Mouse (Mus musculus): ENCODE data around the gene Rabl6.

Gene Rabl6

DNA sequence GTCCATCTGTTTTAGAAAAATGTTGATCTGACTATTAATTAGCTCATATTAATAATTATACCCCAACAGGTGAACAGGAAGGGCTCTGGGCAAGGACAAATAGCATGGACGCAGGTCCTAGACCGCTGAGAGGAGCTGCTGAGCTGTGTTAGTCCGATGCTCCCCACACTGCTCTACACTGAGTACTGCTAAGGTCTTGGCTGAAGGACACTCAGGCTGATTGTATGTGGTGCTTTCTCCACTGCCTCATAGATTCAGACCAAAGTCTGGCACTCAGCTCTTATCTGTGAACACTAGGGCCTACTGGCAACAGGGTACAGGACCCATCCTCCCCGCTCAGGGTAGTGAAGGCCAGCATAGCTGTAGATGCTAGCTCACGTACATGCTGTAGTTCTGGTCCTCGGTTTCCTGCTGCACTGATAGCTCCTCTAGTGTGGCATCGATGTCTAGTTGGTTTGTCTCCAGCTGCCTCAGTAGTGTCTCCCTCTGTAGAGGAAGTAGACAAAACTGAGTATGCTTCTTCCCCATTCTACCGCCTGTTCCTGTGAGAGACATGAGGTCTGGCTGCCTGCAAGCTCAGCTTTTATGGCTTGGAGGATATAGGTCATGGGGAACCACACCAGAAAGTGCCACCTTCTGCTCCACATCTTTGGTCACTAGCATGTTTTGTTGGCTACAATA lies 20.0 kb downstream of the Rabl6 start:
- no peak for DNase-seq

DNA sequence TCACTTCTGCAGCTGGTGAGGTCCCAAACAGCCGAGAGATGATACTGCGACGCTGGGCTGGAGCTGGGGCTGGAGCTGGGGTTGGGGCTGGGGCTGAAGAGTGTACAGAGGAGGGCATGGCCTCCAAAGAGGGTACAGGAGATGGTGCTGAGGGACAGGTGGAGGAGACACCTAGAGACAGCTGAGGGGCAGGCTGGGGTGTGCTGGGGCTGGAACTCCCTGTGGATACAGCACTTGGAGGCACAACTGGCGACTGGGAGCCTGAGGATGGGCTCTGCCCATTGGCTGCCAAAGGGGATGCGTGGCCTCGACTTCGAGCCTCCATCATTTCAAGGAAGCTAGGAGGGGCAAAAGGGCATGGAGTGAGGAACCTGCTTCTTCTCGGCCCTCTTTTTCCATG lies 21.0 kb downstream of the Rabl6 start:
- DNase-seq = peak; percentile 6

DNA sequence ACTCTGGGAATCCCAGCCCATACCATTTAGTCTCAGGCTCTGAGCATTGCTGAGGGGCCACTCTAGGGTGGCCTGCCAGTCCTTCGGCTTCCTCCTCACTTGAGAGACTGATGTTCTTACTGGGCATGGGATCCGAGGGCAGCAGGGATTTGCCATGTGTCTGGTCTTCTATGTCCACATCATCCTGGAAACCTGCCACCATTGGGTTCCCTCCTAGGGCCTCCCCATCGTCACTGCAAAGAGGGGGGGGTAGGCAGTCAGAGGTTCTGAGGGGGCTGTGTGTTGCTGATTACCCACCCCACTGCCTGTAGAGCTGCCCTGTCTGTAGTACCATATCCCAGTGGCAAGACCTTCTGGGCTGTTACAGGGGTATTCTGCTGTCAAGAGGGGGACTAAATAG lies 22.7 kb downstream of the Rabl6 start:
- DNase-seq = peak; percentile 5

DNA sequence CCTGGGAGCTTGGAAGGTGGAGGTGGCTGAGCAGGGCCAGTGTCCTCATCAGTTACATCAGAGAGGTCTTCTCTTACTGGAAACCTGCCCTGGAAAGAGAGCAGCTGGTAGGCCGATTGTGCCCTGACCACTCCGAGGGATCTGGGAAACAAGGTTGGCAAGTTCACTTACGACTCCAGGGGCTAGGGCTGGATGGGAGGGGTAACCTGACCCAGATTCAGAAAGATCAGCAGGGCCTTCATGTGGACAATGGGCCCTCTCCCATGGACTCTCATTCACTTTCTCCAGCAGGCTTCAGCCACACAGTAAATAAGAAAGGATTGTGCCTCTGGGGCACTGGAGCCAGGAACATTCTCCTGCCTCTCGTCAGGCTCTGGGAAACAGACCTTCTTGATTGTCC lies 23.5 kb downstream of the Rabl6 start:
- DNase-seq = no peak

DNA sequence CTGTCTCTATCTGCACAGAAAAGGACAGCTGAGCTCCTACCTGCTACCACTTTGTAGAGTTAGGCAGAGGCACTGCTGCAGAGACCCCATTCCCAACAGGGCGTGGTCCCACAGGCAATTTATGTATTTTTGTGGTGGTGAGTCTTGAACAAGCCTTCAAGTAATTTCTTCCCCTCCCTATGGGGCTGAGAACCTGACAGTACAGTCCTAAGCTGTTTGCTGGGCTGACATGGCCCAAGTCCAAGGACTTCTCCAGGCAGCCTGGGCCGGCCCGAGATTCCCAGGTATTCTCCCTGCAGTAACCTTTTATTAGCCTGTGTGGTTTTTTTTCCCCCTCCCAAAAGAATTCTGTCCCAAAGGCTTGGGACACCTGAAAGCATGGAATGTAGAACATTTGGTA lies 24.2 kb downstream of the Rabl6 start:
- peak; percentile 6 for DNase-seq

DNA sequence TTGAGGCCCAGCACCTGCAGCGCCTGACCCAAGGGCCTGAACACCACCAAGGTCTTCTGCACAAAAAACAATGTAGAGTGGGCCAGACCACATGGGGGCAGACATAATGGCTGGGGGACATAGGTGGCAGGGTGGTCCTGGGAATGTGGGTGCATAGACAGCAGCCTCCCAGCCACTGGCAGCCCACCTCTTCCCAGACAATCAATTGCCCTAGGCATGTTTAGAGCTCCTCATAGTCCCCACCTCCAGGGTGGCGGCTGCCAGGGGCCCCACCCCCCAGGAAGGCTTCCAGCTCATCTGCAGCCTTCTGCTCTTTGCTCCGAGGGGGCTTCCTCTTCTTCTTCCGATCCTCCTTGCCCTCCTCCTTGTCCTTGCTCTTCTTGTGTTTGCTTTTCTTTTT lies 24.8 kb downstream of the Rabl6 start:
- no peak for DNase-seq

DNA sequence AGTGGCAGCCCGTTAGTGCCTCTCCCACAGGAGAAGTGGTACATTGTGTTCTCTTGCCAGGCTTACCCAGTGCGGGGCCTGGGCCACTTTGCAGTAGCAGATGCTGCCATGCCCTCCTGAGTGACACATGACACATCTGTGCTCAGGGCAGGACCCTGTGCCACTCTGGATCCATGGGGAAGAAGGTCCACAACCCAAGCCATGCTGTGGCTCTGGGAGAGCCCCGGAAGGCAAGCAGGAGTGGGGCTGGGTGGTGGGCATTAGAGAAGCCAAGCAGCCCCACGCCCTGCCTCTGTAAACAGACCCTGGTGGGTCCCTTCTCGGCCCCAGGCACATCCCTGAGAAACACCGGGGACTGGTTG lies 25.2 kb downstream of the Rabl6 start:
- DNase-seq = peak; percentile 10

DNA sequence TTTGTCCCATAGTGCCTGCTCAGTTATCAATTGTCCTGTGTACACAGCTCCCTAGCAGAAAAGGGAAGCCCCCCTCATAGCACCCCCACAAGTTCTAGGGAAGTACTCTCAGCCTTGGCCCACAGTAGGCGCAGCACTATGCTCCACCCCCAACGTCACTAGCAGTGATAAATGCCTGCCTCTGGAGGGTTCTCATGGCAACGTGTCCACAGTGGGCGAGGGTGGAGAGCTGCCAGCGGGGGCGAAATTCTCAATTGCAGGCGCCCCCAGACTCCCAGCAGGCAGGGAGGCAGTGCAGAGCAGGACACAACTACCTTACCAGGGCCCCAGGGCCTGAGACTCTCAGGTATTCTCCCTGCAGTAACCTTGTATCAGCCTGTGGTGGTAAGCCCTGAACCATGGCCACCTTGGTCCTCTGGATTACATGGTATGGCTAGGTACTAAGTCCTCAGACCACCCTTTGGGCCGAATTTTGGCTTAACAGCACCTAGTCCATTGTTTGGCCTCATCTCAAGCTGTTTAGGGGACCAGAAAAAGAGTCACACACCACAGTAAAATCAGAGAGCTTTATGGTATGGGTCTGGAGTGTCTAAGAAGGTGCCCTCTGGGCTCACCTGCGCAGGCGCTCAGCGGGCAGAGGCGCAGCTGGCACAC lies 25.7 kb downstream of the Rabl6 start:
- peak; percentile 21 for DNase-seq

DNA sequence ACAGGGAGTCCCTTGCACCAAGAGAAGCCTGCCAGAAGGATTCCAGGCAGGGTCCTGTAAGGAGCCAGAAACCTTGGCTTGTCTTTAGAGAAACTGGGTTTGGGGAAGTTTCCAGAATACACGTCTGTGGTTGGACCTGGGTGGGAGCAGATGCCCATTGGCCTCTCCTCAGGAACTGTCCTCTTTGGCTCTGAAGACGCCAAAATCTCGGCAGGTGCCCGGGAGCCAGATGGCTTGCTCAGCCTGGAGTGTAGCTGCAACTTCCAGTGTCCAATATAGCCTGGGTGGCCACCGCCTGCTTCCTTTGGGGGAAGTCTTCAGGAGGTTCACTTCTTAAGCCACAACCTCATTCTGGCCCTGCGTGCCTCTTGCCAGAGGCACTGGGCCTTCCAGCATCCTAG lies 26.4 kb downstream of the Rabl6 start:
- DNase-seq = peak; percentile 26

DNA sequence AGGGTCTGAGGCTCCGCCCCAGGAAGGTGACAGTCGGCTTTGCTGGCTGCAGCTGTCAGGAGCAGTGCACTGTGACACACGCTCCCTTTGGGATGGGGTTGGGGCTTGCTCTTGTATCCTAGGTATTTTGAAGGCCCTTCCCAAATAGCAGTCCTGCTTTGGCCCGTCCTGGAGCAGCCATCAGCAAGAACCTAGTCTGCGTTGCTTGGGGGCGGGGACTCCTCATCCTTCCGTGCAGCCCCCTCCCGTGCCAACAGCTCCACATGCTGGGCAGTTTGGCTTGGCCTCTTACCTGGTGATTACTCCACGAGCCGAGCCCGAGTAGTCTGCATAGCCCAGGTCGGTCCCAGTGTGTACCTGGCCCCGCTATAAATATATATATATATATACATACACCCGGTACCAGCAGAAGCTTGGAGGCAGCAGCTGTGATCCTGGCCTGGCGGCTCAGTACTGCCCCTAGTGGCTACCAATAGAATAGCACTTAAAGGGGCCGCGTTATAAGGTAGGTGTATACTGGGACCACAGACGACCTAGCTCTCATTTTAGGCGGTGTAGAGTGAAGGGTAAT lies 26.9 kb downstream of the Rabl6 start, which contains the start of gene Ajm1:
TSS of gene Ajm1 (minus strand) at position 464 of the 571 bp plus-strand sequence.
- peak; percentile 70 for DNase-seq

DNA sequence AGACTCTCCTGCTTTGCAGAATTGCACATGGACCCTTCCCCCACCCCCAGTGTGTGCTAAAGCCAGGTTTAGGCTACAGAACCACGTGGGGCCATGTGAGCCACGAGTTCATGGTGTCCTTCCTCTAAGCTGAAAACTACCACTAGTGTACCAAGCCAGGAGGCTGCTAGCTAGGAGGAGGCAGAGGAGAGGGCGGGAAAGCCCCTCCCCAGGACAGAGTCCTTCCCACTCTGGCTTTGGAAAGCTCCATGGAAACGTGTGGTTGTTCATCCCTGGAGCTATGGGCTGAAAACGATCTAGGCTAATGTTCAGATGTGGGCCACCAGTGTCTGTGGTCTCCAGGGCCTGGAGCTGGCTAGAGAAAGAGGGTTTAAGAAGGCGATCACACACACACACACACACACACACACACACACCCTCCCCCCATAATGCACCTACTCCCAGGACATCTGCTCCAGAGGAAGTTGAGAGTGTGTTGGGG lies 27.7 kb downstream of the Rabl6 start:
- peak; percentile 18 for DNase-seq

DNA sequence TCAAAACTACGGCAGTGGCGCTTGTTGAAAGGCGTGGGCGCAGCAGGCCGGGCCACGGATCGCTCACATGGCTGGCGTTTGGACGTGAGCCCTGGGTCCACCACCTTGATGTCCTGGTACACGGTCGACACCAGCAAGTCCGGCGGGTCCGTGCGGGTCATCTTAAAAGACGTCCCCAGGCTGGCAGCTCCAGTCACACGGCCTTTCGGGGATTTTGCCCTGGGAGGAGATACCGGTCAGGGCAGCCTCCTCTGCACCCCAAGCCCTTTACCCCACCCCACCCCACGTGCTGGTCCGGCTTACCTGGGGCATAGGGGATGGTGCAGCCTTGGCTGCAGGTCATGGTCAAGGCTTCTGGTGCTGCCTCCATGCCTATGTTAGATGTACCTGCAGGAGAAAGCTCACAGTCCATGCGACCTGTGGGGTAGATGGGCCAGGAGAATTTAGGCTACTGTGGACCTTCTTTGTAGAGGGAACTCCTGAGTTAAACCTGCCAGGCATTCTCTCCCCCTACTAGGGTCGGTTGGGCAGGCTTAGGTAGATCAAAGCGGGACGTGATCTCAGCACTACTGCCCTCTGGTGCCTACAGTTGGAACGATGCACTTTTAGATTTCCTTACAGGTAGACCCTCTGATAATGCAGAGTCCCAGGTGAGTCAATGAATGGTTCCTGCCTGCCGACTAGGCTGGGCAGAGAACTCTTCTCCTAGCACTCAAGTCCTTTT lies 28.4 kb downstream of the Rabl6 start:
- DNase-seq = peak; percentile 83

DNA sequence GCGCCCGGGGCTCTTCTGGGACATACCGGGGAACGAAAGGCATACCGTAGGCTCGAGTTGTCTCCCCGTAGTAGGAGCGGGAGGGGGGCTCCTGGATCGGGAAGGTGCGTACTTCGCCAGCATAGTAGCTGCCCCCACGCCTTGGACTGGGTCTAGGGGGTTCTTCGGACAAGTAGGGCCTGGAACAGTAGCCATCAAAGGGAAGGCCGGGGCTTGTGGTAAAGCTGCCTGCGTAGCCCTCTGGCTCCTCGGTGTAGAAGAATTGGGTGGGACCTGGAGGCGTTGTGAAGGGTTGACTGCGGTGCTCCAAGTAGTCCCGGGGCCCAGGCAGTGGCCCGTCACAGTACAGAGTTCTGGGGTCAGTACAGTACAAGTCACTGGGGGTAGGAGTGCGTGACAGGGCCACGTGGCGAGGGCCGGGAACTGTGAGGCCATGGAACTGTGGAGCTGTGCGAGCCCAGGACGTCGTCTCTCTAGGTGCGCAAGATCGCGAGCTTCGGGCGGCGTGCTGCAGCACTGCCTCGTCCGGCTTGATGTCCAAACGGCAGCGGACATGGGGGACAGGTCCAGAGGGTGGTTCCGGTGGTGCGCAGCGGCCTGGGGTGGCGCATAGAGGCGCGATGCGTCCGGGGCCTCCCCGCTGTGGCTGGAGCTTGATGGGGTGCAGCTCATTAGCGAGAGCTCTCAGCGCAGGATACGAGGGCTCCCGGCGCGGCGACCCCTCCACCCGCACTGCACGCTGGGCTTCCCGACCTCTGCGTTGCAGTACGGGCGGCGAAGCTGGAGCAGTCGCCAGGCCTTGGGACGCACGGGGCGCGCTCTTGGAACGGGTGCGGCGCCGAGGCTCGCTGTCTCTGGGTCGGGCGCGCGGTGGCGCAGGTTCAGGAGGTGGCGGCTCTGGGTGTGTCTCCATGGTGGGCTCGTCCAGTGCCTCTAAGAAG lies 29.3 kb downstream of the Rabl6 start:
- DNase-seq = peak; percentile 60

DNA sequence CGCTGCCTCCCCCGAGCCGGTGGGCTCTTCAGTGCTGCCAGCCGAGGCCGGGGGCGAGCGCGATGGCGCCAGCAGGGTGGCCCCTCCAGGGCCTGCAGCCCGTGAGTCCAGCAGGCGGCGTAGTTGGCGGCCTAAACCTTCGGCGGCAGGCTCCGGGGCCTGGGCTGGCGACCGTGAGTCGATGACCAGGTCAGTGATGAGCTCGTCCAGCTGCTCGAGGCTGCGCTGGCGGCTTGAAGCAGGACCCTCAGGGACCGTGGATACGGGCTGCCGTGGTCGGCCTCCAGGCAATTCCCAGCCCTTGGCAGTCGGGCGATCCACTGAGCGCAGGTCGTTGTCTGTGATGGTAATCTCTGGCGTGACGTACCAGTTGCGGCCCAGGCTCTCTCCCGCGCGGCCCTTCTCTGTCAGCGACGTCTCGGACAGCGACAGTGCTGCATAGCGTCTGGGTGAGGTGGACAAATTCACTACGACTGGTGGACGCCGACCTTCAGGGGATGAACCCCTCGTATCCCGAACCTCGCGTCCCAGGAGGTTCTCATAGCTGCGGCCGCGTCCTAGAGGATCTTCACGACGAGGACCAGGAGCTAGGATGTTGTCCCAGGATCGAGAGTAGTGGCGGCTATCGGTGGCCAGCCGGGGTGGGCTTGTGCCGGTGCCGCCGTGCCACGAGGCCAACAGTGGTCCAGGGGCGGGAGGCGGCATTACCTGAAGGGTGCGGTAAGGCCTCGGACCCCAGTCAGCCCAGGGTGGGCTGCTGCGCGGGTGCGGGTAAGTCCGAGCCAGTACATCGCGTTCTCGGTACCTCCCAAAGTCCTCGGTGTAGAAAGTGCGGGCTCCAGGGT lies 30.1 kb downstream of the Rabl6 start:
- peak; percentile 22 for DNase-seq

DNA sequence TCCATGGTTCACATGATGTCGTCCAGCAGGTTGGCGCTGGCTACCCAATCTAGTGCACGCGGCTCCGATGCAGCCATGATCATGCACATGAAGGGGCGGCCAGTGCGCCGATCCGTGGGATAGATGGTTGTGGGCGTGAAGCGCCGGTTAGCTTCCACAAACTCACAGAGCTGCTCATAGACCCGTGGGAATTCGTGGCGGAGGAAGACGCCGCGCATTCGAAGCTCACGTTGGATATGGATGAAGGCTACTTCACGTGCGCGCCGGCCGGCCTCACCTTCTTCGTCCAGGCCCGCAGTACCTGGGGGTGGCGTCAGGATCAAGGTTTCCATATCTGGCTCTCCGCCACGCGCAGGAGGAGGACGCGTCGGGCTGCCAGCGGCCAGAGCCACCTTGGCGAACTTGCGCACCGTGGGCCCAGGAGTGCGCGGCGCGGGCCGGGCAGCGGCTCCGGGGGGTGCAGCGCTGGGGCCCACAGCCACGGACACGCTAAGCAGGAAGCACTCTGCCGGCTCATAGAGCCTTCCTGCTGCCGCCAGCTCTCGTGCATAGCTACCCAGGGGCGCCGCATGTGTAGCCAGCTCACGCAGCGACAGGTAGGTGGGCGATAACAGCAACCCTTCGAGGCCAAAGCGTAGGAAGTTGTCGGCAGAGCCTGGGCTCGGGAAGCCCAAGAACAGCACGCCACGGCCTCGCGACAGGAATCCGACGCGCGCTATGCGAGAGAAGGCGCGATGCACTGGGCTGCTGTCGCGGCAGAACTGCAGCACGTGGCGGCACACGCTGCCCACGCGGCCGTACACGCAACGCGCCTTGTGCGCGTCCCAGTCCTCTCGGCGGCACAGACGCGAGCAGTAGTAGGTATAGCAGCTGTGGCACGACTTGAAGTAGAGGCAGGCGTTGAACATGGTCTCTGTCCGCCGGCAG lies 31.1 kb downstream of the Rabl6 start:
- peak; percentile 59 for DNase-seq

DNA sequence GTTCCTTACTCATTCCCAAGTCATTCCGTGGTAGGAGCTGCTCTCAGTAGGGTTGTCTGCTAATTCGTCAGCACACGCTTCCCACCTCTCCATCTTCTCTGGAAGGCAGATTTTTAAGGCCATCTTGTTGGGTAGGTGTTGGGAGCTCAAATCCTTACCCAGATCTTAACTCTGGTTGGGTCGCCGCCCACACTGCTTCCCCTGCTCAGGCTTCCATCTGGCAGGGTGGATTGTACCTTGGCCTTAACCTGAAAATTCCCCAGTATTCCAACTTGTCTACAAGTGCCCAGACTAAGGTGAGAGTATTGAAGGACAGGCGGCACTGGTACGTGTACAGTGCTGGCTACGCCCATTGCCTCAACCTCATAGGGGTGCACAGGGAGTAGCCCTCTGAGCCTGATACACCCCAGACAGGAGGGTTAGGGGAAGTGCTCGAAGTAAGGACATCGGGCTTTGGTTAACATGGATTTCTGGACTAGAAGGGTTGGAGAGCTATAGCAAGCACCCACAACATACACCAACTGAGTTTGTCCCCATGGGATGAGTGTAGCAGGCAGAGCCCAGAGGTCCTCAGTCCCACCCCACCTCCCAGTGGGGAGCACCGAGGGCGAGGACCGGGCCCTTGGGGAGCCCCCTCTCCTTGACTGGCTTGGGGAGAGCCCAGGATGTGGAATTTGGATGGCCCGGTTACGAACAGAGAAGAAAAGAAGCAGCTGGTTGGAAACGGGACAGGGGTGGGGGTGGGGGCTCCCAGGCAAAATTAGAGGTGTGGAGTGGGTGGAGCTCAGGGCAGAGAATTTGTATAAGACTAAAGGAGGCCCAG lies 32.1 kb downstream of the Rabl6 start:
- peak; percentile 22 for DNase-seq

DNA sequence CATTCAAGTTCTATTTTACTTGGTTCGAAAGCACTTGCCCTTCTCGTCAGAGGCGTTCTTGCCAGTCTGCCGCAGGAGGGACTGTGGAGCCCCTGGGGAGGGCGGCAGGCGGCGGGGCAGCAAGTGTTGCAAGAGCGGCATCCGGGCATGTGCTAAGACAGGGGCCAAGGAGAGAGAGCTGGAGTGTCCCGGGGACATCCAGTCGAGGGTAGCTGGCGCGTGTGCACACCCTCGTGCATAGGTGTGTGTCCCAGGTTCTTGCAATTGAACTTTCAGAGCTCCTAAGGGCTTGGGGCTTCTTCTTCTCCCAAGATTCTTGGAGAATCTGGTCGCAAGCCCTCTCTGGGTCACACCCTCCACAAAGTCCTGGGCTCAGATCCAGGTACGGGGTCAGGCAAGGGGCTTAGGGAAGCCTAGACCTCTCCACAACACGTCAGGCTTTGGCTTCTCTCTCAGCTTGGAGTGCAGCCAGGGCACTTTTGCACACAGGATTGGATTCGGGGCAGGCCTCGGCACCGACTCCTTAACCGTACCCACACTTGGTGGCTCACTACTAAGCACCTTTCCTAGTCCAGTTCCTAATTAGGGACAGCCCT lies 32.8 kb downstream of the Rabl6 start:
- DNase-seq = peak; percentile 80

DNA sequence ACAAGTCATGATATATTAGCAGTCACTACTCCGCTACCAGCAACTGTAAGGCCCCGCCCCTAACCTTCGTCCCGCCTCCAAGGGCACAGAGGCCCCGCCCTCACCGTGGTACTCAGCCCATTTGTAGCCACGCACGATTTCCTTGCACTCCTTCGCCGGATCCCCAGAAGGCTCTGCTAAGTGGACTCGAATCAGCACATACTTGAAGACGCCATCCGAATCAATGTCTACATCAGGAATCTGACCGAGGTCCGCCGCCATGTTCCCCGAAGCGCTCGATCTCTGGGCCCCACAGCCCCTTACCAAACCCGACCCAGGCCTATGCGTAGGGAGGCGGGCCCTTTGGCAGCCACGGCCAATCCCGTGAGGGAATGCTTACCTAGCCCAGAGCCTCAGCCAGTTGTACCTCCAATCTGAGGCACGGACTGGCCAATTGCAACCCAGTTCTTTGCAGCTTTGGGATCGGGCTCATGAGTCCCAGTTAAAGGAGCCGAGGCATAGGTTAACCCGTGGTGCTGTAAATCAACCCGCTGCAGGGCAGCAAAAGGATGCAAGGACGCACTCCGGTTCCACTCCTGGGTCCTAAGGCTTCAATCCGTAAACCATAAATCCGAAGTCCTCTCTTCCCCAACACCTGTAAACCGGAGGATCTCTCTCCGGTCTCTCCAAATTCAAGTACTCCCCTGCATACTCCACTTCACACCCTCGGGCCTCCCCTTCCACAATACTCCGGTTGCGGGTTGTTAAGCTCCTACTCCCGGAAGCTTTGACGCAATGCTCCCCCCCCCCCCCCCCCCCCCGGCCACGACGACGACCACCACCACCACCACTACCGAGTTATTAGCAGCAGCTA lies 33.5 kb downstream of the Rabl6 start, which contains the start of the genes Mamdc4 and Phpt1:
TSS of gene Mamdc4 (minus strand) at position 267 of the 853 bp plus-strand sequence.
TSS of gene Phpt1 (minus strand) at position 646 of the 853 bp plus-strand sequence.
- peak; percentile 98 for DNase-seq

Measured in thymus, postnatal 4 days (tissue).